Mouse (Mus musculus) limb, embryonic 14.5 days (tissue): ENCODE data around the gene Gm9573. TPM values are rescaled to one million over a fixed set of nuclear protein-coding genes. Genes with fewer than 3 reads are reported as not detected.

Experiments
- ATAC-seq: fragments of 200-750 bp; cut with Nextera tagmentation; 2 replicates; pipeline ENCODE4 v1.8.0; 2017; ENCODE audit warnings: low read depth, moderate number of reproducible peaks, moderate TSS enrichment; ENCODE audit not compliant: low FRiP score
- DNase-seq: peaks from one replicate; pipeline ENCODE4 v3.0.0-alpha.2; 2015; ENCODE audit warnings: low spot score
- H3K27ac ChIP-seq: fragments of 300-500 bp; sonication (generic); replicated peaks from 2 replicates; pipeline ENCODE4 v1.5.1; 2014; ENCODE audit warnings: low read depth, mild to moderate bottlenecking, low read length, moderate library complexity, mixed read lengths
- H3K27me3 ChIP-seq: fragments of 300-500 bp; sonication (generic); 2 replicates; pipeline ENCODE4 v1.6.1; 2014; ENCODE audit warnings: low read length, mixed read lengths; ENCODE audit not compliant: control insufficient read depth, insufficient read depth
- H3K36me3 ChIP-seq: fragments of 300-500 bp; sonication (generic); 2 replicates; pipeline ENCODE4 v1.6.1; 2014; ENCODE audit warnings: mild to moderate bottlenecking, low read length, moderate library complexity, mixed read lengths; ENCODE audit not compliant: control insufficient read depth, insufficient read depth
- H3K4me1 ChIP-seq: fragments of 300-500 bp; sonication (generic); 2 replicates; pipeline ENCODE4 v1.6.1; 2014; ENCODE audit warnings: antibody characterized with exemption, low read length, mixed read lengths; ENCODE audit not compliant: control insufficient read depth, insufficient read depth
- H3K4me2 ChIP-seq: fragments of 300-500 bp; sonication (generic); replicated peaks from 2 replicates; pipeline ENCODE4 v1.6.1; 2014; ENCODE audit warnings: low read depth, mild to moderate bottlenecking, low read length, moderate library complexity; ENCODE audit not compliant: severe bottlenecking
- H3K4me3 ChIP-seq: fragments of 300-500 bp; sonication (generic); replicated peaks from 2 replicates; pipeline ENCODE4 v1.5.1; 2014; ENCODE audit warnings: low read length
- H3K9ac ChIP-seq: fragments of 300-500 bp; sonication (generic); 2 replicates; pipeline ENCODE4 v1.6.1; 2014; ENCODE audit warnings: mild to moderate bottlenecking, low read depth, low read length, moderate library complexity; ENCODE audit not compliant: severe bottlenecking
- H3K9me3 ChIP-seq: fragments of 300-500 bp; sonication (generic); 2 replicates; pipeline ENCODE4 v1.6.1; 2016; ENCODE audit warnings: low read length; ENCODE audit not compliant: control insufficient read depth
- POLR2A ChIP-seq: fragments of 200-500 bp; IDR thresholded peaks from 2 replicates; pipeline ENCODE4 v1.8.0; 2012; ENCODE audit warnings: inconsistent platforms, mild to moderate bottlenecking, moderate library complexity, borderline replicate concordance; ENCODE audit not compliant: insufficient read depth, insufficient read length; ENCODE audit errors: extremely low read depth
- WGBS: fragments of 180-500 bp; shearing (Covaris S2); extraction: QIAGEN DNeasy Blood & Tissue Kit; methylation state at CpG from one replicate; pipeline ENCODE4 v1.1.7; 2014; 5-methylcytosine and 5-hydroxymethylcytosine counted together
- polyA plus RNA-seq, 2 experiments: library from polyadenylated mRNA; depleted of rRNA in 1 of 2; stranded (reverse) in 1 of 2; unstranded in 1 of 2; fragments of >200 nt; fragmentation: Nextera tagmentation in 1 of 2; extraction: Ambion mirVana in 1 of 2; gene quantifications; 2 replicates each; pipeline versions ENCODE4 v1.2.1 to v1.2.3; 2012 to 2014

Gm9573 gene
- polyA plus RNA-seq, 2 experiments = not detected

- no peak for TF ChIP-seq POLR2A
- H3K36me3 ChIP-seq = peaks cover 23% of the 10 kb centered on the region
- H3K9ac ChIP-seq = peak within 1 kb of the TSS; percentile 84
- WGBS = under 1% methylated on average over 57 of the region's 61 CpGs
- peak within 1 kb of the TSS; percentile 89 for H3K4me2 ChIP-seq
- H3K4me3 ChIP-seq = peak within 1 kb of the TSS; percentile 74
- 0 out of 2 replicates have a peak, but pooled peaks cover 5% of the 10 kb centered on the region for H3K4me1 ChIP-seq
- H3K27me3 ChIP-seq = no peaks in the 10 kb centered on the region
- peak; percentile 96 for DNase-seq
- peak; percentile 91 for ATAC-seq
- H3K9me3 ChIP-seq = no peaks in the 10 kb centered on the region
- peak within 1 kb of the TSS; percentile 85 for H3K27ac ChIP-seq
These were observed 41.1 kb upstream of the Gm9573 start, which contains the start of gene Vars2 for GRCm38 (mm10) chr17:35667334-35668065. Gene Vars2, minus strand, starts transcription at chr17:35667592.

GRCm38 (mm10) chr17:35666851-35667256, 40.4 kb upstream of the Gm9573 start:
- H3K9me3 ChIP-seq = no peaks in the 10 kb centered on the region
- H3K27me3 ChIP-seq = no peaks in the 10 kb centered on the region
- peak overlapping the region; percentile 74 for H3K4me3 ChIP-seq
- ATAC-seq (peak; percentile 54), DNase-seq (peak; percentile 16)
- peak overlapping the region; percentile 85 for H3K27ac ChIP-seq
- WGBS = 4% methylated on average over 13 of the region's 13 CpGs
- H3K4me2 ChIP-seq = peak overlapping the region; percentile 89
- H3K9ac ChIP-seq = peak overlapping the region; percentile 84
- no peak for TF ChIP-seq POLR2A
- peaks cover 26% of the 10 kb centered on the region for H3K36me3 ChIP-seq
- H3K4me1 ChIP-seq = 0 out of 2 replicates have a peak, but pooled peaks cover 5% of the 10 kb centered on the region

- Histone ChIP-seq H3K27ac (no peak overlapping the region), H3K27me3 (no peaks in the 10 kb centered on the region), H3K4me1 (0 out of 2 replicates have a peak, but pooled peaks cover 5% of the 10 kb centered on the region), H3K4me3 (no peak overlapping the region; the same call in 1 of the 2 replicates), H3K9ac (no peak overlapping the region), H3K4me2 (peak overlapping the region; percentile 89; the same call in 1 of the 2 replicates), H3K9me3 (no peaks in the 10 kb centered on the region), H3K36me3 (peaks cover 34% of the 10 kb centered on the region)
- WGBS = 75% methylated on average over 17 of the region's 17 CpGs
- no peak for TF ChIP-seq POLR2A
- no peak for ATAC-seq
- no peak for DNase-seq
These were observed 39.6 kb upstream of the Gm9573 start for GRCm38 (mm10) chr17:35665957-35666515.

- ATAC-seq (no peak), DNase-seq (no peak)
- H3K36me3 ChIP-seq = peaks cover 37% of the 10 kb centered on the region
- H3K27ac ChIP-seq = no peak overlapping the region
- no peaks in the 10 kb centered on the region for H3K27me3 ChIP-seq
- no peaks in the 10 kb centered on the region for H3K4me1 ChIP-seq
- no peak overlapping the region for H3K9ac ChIP-seq
- no peaks in the 10 kb centered on the region for H3K9me3 ChIP-seq
- H3K4me2 ChIP-seq = no peak overlapping the region
- WGBS = 74% methylated on average over 2 of the region's 2 CpGs
- H3K4me3 ChIP-seq = no peak overlapping the region
- no peak for TF ChIP-seq POLR2A
These were observed 26.6 kb upstream of the Gm9573 start for GRCm38 (mm10) chr17:35653086-35653485.

- no peak overlapping the region for H3K27ac ChIP-seq
- TF ChIP-seq POLR2A = no peak
- H3K4me1 ChIP-seq = no peaks in the 10 kb centered on the region
- peaks cover under 1% of the 10 kb centered on the region; the same call in 1 of the 2 replicates for H3K36me3 ChIP-seq
- H3K9me3 ChIP-seq = no peaks in the 10 kb centered on the region
- H3K27me3 ChIP-seq = no peaks in the 10 kb centered on the region
- ATAC-seq = no peak
- H3K9ac ChIP-seq = no peak overlapping the region
- H3K4me2 ChIP-seq = no peak overlapping the region
- no peak overlapping the region for H3K4me3 ChIP-seq
- WGBS = 59% methylated on average over 2 of the region's 2 CpGs
- DNase-seq = no peak
These were observed 23.0 kb upstream of the Gm9573 start for GRCm38 (mm10) chr17:35649429-35649828.
